Mouse (Mus musculus) urinary bladder, adult 18-20 months (tissue): ENCODE measurements at regions not wholly inside any gene's neighbourhood (a gene's known extent, or its start where the extent isn't known, plus 50 kb on each side); places are given as distances from the start of the nearest gene placed in this dataset.

ENCODE experiments used
- DNase-seq, 2 experiments: peaks; one replicate each; pipeline ENCODE4 v3.0.0; 2022; ENCODE audit warnings: low spot score in 2 of 2, mixed read lengths in 2 of 2

DNA sequence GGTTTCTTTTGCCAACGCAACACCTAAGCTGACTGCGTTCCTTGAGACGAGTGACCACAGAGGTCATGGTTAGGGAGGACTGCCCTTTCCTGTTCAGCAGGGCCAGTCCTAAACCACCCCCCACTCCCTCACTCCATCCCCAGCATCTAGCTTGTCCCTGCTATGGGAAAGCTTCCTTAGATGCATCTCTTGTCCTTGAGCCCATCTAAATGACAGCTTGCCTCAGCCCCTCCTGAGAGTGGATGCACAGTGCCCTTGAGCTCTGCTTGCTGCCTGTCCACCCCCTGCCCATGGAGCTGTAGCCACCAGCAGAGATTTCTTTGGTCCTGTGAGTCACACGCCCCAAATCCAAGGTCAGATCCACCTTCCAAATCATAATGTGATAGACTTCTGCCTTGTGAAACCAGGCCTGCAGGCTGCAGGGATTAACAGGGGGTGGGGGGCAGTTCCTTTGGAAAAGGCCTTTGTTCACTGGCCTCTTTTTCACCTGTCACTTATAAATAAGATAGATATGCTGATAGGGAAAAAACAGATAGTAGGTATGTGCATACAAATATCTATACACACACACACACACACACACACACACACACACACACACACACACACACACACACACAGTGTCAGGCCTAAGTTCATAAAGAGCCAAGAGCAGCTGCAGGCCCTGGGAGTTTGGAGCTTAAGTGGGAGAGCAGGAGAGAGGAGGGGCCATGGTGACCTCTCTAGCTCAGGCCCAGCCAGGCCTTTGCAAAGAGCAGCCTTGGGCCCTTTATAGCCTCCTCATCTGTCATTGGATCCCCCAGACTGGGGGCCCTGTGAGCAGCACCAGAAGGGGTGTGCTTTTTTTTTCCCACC, 56.4 kb upstream of the Adra2c start:
- no peak for DNase-seq

DNA sequence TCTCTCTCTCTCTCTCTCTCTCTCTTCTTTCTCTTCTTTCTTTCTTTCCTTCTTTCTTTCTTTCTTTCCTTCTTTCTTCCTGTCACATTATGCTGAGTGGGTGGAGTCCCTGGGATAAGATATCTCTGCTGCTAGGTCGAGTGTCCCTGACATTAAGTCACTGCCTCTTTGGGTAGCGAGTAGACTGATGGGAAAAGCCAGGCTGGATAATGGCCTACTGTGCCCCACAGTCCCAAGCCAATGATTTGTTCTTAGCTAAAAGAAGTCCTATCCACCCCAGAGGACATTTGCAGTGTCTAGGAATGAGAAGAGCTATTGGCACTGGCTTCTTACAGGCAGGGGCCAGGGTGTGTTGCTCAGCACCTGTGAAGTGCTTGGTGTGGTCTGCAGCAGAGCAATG, 61.8 kb upstream of the Adra2c start:
- DNase-seq: no peak

DNA sequence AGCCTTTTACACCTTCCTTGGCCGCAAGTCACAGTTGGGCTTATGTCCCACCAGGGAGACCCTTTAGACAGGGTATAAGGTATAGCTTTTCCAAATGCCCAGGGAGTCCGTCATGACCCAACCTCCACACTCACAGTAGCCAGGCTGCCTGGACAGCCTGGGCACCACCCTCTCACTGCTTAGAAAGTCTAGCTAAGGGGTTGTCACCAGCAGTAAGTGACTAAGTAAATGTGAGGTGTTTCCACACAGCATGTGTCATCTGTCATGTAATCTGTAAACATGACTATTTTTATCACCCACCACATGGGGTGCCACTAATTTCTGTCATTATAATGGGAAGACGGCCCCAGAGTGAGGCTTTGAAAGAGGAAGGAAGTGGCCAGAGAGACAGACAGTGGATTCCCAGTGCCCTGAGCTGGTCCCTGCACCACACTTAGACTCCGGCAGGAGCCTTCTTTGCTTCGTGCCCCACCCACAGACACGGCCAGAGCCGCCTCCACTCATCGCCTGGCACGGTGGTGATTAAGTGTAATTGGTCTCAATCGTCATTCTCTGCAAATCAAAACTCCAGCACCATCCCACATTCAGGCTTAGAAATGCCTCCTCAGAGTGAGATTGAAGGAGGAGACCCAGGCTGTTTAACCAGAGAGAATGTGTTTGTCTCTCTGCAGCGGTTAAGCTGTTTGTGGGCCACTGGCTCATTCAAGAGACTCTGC, 62.5 kb upstream of the Adra2c start:
- no peak for DNase-seq

DNA sequence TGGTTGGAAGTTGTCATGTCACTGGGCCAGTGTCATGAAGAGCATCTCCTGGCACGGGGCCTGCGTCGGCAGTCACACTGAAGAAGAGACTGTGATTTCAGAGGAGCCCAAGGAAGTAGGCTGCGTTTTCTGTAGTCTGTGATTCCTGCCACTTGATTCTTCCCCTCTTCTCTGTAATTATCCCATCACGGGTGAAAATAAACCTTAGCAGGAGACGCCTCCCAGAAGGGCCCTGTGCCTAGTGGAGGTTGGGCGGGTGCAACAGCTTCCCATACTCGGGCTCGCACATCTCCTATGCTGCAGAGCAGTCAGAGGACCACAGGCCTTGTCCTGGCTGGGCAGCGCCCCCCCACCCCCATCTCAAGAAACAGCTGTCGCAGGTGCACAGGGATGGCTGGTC, 63.1 kb upstream of the Adra2c start:
- no peak for DNase-seq

DNA sequence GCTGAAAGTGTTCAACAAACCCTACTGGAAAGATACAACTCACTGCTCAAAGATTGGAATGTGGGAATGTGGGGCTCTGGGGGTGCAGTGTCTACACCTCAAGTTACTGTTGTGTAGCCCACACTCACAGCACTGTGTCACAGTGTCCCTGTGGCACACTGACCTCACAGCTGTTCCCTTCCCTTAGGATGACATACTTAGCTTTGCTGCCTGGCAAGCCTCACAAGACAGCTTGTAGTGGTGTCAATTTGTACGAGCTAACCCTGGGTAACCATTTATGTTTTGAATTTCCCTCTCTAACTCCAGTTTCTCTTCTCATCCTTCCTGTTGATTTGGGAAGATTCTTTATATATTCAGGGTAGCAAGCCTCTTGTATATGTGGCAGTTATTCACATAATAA, 68.8 kb upstream of the Adra2c start:
- no peak for DNase-seq

DNA sequence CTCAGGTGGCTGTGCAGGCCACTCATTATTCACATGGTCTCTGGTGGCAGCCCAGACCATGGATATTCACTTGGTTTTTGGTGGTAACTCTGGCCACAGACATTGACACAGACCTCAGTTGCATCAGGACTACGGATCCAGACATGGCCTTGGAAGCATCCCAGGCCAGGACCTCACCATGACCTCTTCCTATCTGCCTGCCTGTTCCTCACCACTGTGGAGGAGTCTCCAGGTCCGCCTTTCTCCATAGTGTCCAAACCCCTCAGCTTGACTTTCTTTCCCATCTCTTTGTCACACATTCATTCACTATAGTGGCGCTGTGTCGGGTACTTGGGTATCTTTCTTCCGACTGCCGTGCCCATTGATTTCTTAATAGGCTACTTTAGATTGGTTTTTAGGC, 74.1 kb upstream of the Adra2c start:
- no peak for DNase-seq

DNA sequence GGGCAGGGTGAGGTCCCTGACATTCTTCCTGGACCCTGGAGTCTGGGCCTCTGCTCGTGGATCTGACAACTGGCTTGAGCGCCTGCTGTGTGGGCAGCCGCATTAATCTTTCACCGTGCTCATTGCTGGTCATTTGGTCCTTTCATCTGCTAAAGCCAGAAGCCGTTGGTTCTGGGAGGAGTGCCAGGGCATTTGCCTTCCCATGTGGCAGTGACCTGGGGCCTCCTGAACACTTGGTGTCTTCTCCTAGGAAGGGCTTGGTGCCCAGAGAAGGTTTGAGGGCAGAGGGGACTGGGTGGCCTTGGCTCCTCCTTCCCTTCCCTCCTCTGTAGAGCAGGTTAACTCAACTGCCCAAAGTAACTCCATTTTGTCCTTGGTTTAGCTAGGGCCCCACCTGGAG, 79.7 kb upstream of the Adra2c start:
- no peak for DNase-seq

DNA sequence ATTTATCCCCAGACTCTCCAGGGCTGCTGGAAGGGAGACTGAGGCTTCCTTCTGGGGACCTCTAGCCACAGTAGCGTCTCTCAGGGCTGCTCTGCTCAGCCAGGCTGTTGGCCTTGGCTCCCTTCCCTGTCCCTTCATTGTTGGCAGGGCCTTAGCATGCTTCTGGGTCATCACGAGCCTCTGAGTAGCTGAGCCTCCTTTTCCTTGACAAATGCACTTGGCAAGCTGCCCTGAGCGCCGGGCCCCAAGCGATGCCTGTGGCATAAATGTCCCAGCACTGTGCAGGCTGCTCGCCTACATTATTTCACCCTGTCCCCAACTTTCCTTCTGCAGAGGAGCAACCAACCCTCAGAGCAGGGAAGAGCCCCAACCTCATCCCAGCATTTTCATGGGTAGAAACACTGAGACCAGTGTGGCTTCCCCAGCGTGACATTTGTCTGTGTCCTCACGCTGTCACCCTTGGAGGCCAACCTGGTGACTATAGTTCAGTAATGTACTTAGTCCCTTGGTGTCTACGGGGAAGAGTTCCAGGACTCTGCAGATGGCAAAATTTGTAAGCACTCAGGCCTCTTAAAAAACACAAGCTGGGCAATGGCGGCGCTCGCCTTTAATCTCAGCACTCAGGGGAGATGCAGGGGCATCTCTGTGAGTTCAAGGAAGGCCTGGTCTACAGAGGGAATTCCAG, 83.7 kb upstream of the Lrpap1 start:
- DNase-seq: peak in 1 of 2 experiments; percentile 8

DNA sequence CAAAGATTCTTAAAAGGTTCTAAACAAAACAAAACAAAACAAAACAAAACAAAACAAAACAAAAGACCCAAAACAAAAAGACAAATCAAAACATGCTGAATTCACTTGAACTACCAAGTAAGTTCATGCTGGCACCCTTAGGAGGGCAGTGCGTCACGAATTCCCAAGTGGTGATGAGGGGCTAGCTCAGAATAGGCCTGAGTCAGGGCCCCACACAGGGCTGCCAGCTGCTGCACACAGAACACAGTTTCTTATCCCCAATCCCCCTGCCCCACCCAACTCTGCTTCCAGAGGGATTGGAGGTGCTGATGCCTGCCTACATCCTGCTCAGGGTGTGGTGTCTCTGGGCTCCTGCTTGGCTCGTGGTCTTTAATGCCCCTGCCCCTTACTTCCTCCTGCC, 80.3 kb upstream of the Lrpap1 start:
- DNase-seq: no peak

DNA sequence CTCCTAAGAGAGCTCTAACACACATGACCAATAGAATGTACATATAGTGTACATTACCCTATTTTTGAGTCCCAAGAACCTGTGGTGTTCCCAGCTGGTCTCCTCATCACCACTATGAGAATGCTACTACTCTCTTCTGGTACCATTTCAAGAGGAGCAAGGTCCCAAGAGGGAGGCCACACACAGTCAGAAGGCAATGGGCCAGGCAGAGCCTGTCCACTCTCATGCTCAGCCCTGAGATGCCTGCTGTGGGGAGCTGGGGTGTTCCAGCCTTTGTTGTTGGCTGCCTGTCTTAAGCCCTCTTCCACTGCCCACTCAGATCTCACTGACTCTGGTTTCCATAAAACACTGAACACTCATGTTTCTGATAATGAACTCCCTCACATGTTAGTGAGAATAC, 79.7 kb upstream of the Lrpap1 start:
- no peak for DNase-seq

DNA sequence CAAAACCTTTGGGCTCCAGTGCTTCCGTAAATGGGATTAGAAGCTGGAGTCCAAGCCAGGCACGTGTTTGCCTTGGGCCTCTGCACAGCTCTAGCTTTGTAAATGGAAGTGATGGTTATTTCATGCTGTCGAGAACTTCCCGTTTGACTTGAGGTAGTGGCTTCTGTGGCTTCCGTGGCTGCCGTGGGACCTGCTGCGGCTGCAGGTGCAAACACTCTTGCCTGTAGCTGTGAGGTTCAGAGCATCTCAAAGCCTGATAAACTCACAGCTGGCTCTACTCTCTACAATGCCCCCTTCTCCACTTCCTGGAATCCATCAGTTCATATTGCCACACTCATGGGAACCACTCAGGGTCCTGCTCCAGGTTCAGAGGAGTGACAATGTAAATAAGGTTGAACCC, 77.9 kb upstream of the Lrpap1 start:
- DNase-seq: no peak

DNA sequence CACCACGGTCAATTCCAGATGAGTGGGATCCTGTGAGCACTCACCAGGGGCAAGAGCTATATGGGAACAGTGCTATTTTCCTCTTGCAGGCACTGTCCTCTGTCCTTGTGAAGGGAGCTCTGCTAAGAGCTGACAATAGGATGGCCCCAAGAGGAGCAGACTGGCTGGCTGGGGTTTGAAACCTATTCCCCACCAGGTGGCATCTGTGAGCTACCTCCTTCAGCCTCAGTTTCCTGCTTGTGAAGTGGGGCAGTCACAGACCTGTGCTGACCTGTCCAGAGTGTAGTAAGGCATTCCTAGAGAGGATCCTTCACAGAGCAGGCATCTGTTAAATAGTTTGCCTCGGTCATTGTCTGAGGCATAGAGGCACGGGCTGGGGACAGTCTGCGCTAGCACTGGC, 71.8 kb upstream of the Lrpap1 start:
- DNase-seq: peak in 1 of 2 experiments; percentile 7

DNA sequence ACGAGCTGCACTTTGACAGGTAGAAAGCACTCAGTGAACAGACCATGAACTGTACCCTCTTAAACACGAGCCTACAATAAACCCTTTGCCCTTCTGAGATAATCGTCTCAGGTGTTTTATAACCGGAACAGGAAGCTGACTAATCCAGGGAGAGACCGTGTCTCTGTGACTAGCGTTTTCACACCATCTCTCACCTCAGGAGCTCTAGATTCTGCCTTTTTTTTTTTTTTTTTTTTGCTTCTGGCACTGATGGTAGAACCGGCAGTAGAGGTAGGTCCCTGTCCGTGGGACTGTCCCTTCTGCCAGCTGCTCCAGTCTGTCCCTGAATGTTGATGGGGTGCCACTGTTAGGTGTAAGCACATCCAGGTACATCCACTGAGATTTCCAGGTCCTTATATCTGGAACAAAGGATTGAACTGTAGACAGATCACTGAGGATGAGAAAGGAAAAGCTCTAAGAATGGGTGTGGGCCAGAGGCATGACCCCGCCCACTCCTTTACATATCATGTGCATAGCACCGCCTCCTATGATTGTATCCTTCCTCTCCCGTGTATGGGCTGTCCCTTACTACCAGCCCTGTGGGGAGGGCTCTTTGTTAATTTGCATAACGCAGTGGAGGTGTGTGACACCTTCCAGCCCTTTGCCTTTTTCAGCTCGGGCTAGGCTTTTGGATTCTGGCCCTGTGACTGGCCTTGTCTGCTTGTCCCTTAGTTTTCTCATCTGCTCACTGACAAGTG, 70.7 kb upstream of the Lrpap1 start:
- no peak for DNase-seq

DNA sequence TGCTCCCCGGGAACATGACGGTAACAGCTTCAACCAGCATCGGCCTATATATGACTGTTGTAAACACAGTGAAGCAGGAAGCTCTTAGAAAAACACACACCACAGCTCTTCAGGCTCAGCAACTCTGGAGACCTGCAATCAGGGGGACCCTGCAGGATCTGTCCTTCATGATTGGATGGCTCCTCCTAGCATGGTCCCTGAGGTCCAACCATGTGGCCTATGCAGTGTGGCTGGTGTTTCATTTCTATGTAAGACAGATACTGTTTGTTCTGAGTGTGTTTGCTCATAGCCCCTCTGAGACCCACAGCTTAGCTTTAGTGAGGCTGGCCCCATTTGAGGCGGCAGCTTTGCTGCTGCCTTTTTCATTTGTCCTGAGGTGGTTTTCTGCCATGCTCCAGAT, 68.8 kb upstream of the Lrpap1 start:
- no peak for DNase-seq

DNA sequence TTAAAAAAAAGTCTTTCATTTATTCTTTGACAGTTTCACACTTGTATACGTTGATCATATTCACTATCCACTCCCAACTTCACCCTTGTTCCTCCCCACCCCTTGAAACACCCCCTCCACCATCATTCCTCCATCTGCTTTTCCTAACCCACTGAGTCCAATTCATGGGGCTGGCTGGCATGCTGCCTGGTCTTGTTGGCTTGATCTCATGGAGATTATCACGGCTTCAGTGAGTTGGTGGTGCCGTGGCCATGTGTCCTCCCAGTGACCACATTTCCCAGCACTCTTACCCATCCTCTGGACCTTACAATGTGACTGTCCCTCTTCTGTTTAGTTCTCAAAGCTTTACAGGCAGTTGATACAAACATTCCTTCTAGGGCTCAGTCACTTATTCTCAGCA, 65.8 kb upstream of the Lrpap1 start:
- DNase-seq: no peak

DNA sequence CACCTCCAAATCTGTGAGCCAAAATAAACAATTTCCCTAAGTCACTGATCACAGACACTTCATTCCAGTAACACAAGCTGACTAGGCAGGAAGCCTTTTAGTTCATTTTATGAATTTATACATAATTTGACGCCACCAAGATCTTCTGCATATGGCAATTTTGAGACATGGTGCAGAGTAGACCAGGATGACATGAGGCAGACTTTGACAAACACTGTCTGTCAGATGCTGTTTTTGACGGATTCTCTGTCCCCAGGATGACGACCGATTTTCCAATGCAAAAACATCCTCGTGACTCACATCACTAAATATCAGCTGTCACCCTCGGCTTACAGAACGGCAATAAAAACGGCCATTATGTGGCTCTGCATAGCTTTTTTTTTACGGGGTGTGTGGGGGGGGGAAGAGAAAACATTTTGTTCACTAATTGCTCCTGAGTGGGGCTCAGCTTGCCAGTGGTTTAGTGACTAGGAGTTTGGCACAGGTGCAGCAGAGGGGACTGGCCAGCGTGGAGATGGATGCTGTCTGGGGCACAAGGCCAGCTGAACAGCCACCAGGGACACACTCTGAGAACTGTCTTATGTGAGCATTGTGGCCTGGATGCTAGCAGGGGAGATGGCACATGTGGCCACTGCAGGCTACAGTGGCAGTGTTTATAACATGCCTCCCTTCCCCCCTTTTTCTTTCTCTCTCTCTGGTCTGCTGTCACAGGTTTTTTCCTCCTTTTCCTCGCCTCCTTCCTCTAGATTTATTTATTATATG, 65.0 kb upstream of the Lrpap1 start:
- DNase-seq: no peak

DNA sequence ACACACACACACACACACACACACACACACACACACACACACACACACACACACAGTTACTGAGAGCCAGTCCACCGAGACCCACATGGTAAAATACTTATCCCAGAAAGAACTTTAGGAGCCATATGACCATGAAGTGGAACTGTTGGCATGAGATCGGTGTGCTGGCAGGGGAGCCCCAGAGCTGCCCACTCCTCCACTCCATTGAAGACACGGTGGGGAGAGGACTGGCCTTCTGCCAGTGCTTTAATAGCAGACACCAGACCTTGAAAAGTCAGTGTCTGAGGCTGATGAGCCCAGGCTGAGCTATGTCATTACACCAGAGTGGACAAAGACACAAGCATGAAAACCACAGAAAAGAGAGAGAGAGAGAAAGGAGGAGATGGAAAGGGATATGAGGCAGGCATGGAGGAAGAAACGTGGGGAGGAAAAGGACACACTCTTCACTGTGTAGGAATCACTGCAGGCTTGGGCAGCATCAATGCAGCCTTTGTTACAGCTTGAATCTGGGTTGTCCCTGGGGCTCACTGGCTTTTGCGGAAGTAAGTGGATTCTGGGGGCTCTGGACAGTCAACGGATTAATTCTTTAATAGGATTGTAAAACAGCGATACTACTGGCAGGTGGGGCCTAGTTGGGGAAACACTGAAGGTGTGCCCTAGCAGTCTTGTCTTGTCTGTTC, 64.2 kb upstream of the Lrpap1 start:
- DNase-seq: no peak

DNA sequence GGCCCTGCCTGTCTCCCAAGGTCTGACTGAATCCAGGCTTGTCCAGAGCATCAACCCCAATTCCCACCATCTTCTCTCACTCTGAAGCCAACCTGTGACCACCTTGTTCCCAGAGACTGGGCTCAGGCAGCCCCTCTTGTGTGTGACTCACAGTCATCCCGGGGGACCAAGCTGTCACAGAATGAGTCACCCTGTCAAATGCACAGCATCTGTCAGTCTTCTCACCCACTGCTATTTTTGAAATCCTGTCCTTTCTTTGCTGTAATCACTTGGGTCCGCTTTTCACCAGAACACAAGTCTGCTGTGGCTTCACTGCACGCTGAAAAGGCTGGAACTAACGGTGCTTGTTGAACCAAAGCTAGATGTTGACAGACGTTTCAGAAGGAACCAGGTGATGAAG, 63.3 kb upstream of the Lrpap1 start:
- no peak for DNase-seq

DNA sequence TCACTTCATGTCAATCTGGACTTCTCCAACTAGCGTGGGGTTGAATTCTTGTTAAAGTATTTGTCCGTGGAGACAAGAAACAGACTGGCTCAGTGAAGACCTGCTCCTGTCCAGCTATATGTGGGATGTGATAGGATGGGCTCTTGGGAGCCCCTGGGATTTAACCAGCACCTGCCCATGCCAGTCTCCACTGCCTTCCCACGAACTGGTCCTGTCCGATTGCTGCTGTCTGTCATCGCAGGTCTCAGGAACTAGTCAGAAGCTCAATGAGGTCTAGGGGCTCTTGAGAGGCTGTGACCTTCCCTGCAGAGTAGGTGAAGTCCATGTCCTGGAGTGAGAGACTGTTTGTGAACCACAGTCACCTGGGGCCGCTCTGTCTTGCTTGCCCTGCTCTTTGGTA, 62.8 kb upstream of the Lrpap1 start:
- no peak for DNase-seq

DNA sequence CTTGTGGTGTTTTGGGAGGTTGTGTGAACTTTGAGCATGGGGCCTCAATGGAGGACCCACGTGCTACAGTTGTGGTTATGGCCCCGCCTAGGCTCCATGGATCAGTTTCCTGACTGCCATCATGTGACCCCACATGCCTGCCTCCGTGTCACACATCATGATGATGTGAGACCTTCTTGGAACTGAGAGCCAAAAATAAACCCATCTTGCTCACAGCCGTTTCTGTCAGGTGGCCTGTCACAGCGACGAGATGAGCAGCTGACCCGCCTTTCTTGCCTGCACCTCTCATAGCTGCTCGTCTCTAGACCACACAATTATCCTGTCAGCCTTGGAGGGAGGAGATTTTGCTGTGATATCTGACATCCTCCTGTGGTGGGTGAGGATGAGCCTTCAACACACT, 60.4 kb upstream of the Lrpap1 start:
- no peak for DNase-seq

DNA sequence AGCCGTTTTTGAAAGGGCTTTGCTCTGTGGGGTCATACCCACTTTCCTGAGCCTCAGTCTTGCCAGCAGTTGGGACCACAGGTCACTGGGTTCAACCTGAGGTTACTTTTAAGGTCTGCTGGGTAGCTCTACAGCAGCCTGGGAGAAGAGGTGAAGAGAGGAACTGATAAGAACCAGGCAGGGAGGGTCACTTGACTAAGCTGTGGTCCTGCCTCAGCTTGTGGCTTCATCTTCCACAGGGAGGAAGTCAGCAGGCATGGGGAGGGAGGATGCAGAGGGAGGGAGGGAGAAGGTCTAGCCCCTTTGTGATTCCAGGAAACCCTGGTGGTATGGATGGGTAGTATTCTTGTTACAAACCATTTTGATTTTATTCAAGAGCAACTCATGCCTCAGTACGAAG, 59.9 kb upstream of the Lrpap1 start:
- no peak for DNase-seq
